Mouse (Mus musculus) MEL (cell line): Measurements from ENCODE around the gene Ankmy2. TPM values are rescaled to one million over a fixed set of nuclear protein-coding genes. Genes with fewer than 3 reads are reported as not detected.

Experiments
- DNase-seq: peaks from one replicate; pipeline ENCODE4 v3.0.0; 2011; ENCODE audit warnings: low read depth, low spot score
- H3K27ac ChIP-seq: 2 replicates; pipeline ENCODE4 v1.5.1; 2012; ENCODE audit warnings: low read depth, mild to moderate bottlenecking, control low read depth, low read length, moderate library complexity; ENCODE audit not compliant: control insufficient read depth
- H3K27me3 ChIP-seq, 2 experiments: fragments of 150-350 bp in 1 of 2; sonication (generic) in 1 of 2; 2 replicates each; pipeline ENCODE4 v1.6.1; 2012; ENCODE audit warnings: low read length in 2 of 2, mild to moderate bottlenecking in 2 of 2, improper control_type of control experiment in 1 of 2, moderate library complexity in 1 of 2; ENCODE audit not compliant: insufficient read depth in 2 of 2, control insufficient read depth in 1 of 2
- H3K36me3 ChIP-seq, 2 experiments: 2 replicates each; pipeline ENCODE4 v1.6.1; 2012 to 2014; ENCODE audit warnings: low read length in 2 of 2, improper control_type of control experiment in 1 of 2, inconsistent platforms in 1 of 2, mild to moderate bottlenecking in 1 of 2; ENCODE audit not compliant: insufficient read depth in 2 of 2, control insufficient read depth in 1 of 2
- H3K4me1 ChIP-seq, 2 experiments: fragments of 150-350 bp in 1 of 2; sonication (generic) in 1 of 2; 2 replicates each; pipeline ENCODE4 v1.6.1; 2012; ENCODE audit warnings: low read length in 2 of 2, improper control_type of control experiment in 1 of 2, mild to moderate bottlenecking in 1 of 2; ENCODE audit not compliant: insufficient read depth in 2 of 2, control insufficient read depth in 1 of 2
- H3K4me3 ChIP-seq, 2 experiments: fragments of 150-350 bp in 1 of 2; sonication (generic) in 1 of 2; 2 replicates each; pipeline ENCODE4 v1.5.1; 2012; ENCODE audit warnings: low read depth in 2 of 2, low read length in 2 of 2, mild to moderate bottlenecking in 2 of 2, moderate library complexity in 2 of 2, control low read depth in 1 of 2, improper control_type of control experiment in 1 of 2; ENCODE audit not compliant: control insufficient read depth in 1 of 2, insufficient read depth in 1 of 2
- H3K79me2 ChIP-seq: 2 replicates; pipeline ENCODE4 v1.6.1; 2012; ENCODE audit warnings: mild to moderate bottlenecking, low read length, moderate library complexity; ENCODE audit not compliant: control insufficient read depth, poor library complexity, insufficient read depth
- H3K9ac ChIP-seq: 2 replicates; pipeline ENCODE4 v1.6.1; 2012; ENCODE audit warnings: low read depth, mild to moderate bottlenecking, control low read depth, low read length, moderate library complexity; ENCODE audit not compliant: control insufficient read depth, poor library complexity, severe bottlenecking
- H3K9me3 ChIP-seq: fragments of 150-350 bp; sonication (generic); replicated peaks from 2 replicates; pipeline ENCODE4 v1.6.1; 2012; ENCODE audit warnings: mild to moderate bottlenecking, low read length, improper control_type of control experiment, moderate library complexity; ENCODE audit not compliant: insufficient read depth
- BHLHE40 ChIP-seq: IDR thresholded peaks from 2 replicates; pipeline ENCODE4 v1.6.1; 2012; ENCODE audit warnings: low read depth, mild to moderate bottlenecking, inconsistent platforms, low read length, improper control_type of control experiment, borderline replicate concordance
- CHD1 ChIP-seq: IDR thresholded peaks from 2 replicates; pipeline ENCODE4 v1.6.1; 2012; ENCODE audit warnings: low read depth, mild to moderate bottlenecking, inconsistent platforms, low read length, improper control_type of control experiment
- CHD2 ChIP-seq: IDR thresholded peaks from 2 replicates; pipeline ENCODE4 v1.6.1; 2011; ENCODE audit warnings: low read length, improper control_type of control experiment
- GABPA ChIP-seq: IDR thresholded peaks from 2 replicates; pipeline ENCODE4 v1.6.1; 2012; ENCODE audit warnings: low read depth, mild to moderate bottlenecking, inconsistent platforms, low read length, improper control_type of control experiment, moderate library complexity
- GATA1 ChIP-seq: IDR thresholded peaks from 2 replicates; pipeline ENCODE4 v1.6.1; 2011; ENCODE audit warnings: low read depth, low read length, improper control_type of control experiment
- JUND ChIP-seq: IDR thresholded peaks from 2 replicates; pipeline ENCODE4 v1.6.1; 2011; ENCODE audit warnings: low read depth, mild to moderate bottlenecking, improper control_type of control experiment, low read length
- KAT2A ChIP-seq: conservative IDR thresholded peaks from 2 replicates; pipeline ENCODE4 v1.6.1; 2012; ENCODE audit warnings: low read depth, low read length, improper control_type of control experiment, inconsistent platforms
- MAFK ChIP-seq: IDR thresholded peaks from 2 replicates; pipeline ENCODE4 v1.6.1; 2011; ENCODE audit warnings: low read depth, mild to moderate bottlenecking, low read length, improper control_type of control experiment, borderline replicate concordance
- MAX ChIP-seq: IDR thresholded peaks from 2 replicates; pipeline ENCODE4 v1.6.1; 2011; ENCODE audit warnings: low read length, improper control_type of control experiment
- MEF2A ChIP-seq: IDR thresholded peaks from 2 replicates; pipeline ENCODE4 v1.6.1; 2014; ENCODE audit warnings: low read depth, mild to moderate bottlenecking, inconsistent platforms, low read length, improper control_type of control experiment; ENCODE audit not compliant: poor library complexity, insufficient replicate concordance, severe bottlenecking; ENCODE audit errors: extremely low read depth
- MXI1 ChIP-seq: IDR thresholded peaks from 2 replicates; pipeline ENCODE4 v1.6.1; 2011; ENCODE audit warnings: mild to moderate bottlenecking, low read depth, low read length, improper control_type of control experiment
- MYB ChIP-seq: IDR thresholded peaks from 2 replicates; pipeline ENCODE4 v1.6.1; 2011; ENCODE audit warnings: mild to moderate bottlenecking, low read depth, low read length, improper control_type of control experiment
- POLR2AphosphoS2 ChIP-seq: IDR thresholded peaks from 2 replicates; pipeline ENCODE4 v1.6.1; 2011; ENCODE audit warnings: low read length, improper control_type of control experiment
- POLR2AphosphoS5 ChIP-seq: IDR thresholded peaks from 2 replicates; pipeline ENCODE4 v1.6.1; 2012; ENCODE audit warnings: low read depth, borderline replicate concordance, mild to moderate bottlenecking, inconsistent platforms, low read length, moderate library complexity, mixed read lengths
- RAD21 ChIP-seq: IDR thresholded peaks from 2 replicates; pipeline ENCODE4 v1.6.1; 2011; ENCODE audit warnings: mild to moderate bottlenecking, low read depth, low read length, improper control_type of control experiment
- SIN3A ChIP-seq: IDR thresholded peaks from 2 replicates; pipeline ENCODE4 v1.6.1; 2012; ENCODE audit warnings: low read length, improper control_type of control experiment, inconsistent platforms
- TAL1 ChIP-seq: IDR thresholded peaks from 2 replicates; pipeline ENCODE4 v1.6.1; 2012; ENCODE audit warnings: mild to moderate bottlenecking, inconsistent platforms, low read length, moderate library complexity, mixed read lengths
- TBP ChIP-seq: IDR thresholded peaks from 2 replicates; pipeline ENCODE4 v1.8.0; 2011; ENCODE audit warnings: low read depth, low read length, improper control_type of control experiment
- UBTF ChIP-seq: IDR thresholded peaks from 2 replicates; pipeline ENCODE4 v1.6.1; 2012; ENCODE audit warnings: low read depth, mild to moderate bottlenecking, inconsistent platforms, low read length, improper control_type of control experiment, moderate library complexity, borderline replicate concordance; ENCODE audit not compliant: insufficient read depth
- USF2 ChIP-seq, 2 experiments: IDR thresholded peaks; 2 replicates each; pipeline ENCODE4 v1.6.1; 2011 to 2012; ENCODE audit warnings: improper control_type of control experiment in 2 of 2, low read length in 2 of 2, borderline replicate concordance in 1 of 2, inconsistent platforms in 1 of 2, low read depth in 1 of 2, mild to moderate bottlenecking in 1 of 2; ENCODE audit not compliant: insufficient read depth in 1 of 2
- ZC3H11A ChIP-seq: IDR thresholded peaks from 2 replicates; pipeline ENCODE4 v1.6.1; 2012; ENCODE audit warnings: low read depth, mild to moderate bottlenecking, inconsistent platforms, low read length, improper control_type of control experiment
- ZMIZ1 ChIP-seq: IDR thresholded peaks from 2 replicates; pipeline ENCODE4 v1.6.1; 2012; ENCODE audit warnings: low read depth, mild to moderate bottlenecking, inconsistent platforms, low read length, improper control_type of control experiment, moderate library complexity
- polyA plus RNA-seq, 2 experiments: library from polyadenylated mRNA; stranded (reverse) in 1 of 2; unstranded in 1 of 2; fragments of >175 nt in 1 of 2; fragments of >200 nt in 1 of 2; gene quantifications; 2 replicates each; pipeline versions ENCODE4 v1.2.1 to v1.2.4; 2012; ENCODE audit warnings: low replicate concordance in 2 of 2, low read depth in 1 of 2; ENCODE audit not compliant: insufficient read length in 2 of 2, insufficient read depth in 1 of 2, missing spikeins in 1 of 2
- total RNA-seq: library from RNA; depleted of rRNA; stranded (reverse); fragments of 300-350 nt; gene quantifications from 2 replicates; pipeline ENCODE4 v1.2.3, GENCODE M21; 2012

Ankmy2 gene
- total and polyA plus RNA-seq, 3 experiments = 14.3 to 15.3 TPM; not detected in 1

GRCm38 (mm10) chr12:36108442-36108841, 48.5 kb upstream of the Ankmy2 start:
- Histone ChIP-seq H3K9ac (no peak overlapping the region), H3K9me3 (no peaks in the 10 kb centered on the region), H3K36me3 (peaks cover 0 to 23% of the 10 kb centered on the region in 2 experiments; a peak in 2 of 4 replicates), H3K4me1 (no peaks in the 10 kb centered on the region), H3K79me2 (no peaks in the 10 kb centered on the region), H3K4me3 (no peak overlapping the region), H3K27me3 (no peaks in the 10 kb centered on the region), H3K27ac (no peak overlapping the region)
- TF ChIP-seq MXI1 (no peak), MAX (no peak), CHD1 (no peak), USF2 (IDR thresholded peaks at IDR 0.05; ENCODE audit: borderline replicate concordance in 1 of 2, insufficient read depth in 1 of 2, low read depth in 1 of 2, low read length in 2 of 2) (no peak), RAD21 (no peak), JUND (no peak), TBP (no peak), MAFK (no peak), MYB (no peak), SIN3A (no peak), ZC3H11A (no peak), ZMIZ1 (no peak), KAT2A (no peak), GABPA (no peak), CHD2 (no peak), UBTF (no peak), POLR2AphosphoS5 (no peak), MEF2A (no peak)
- DNase-seq = no peak

GRCm38 (mm10) chr12:36110457-36110856, 46.5 kb upstream of the Ankmy2 start:
- H3K4me3 ChIP-seq = no peak overlapping the region
- no peak overlapping the region for H3K9ac ChIP-seq
- H3K4me1 ChIP-seq = no peaks in the 10 kb centered on the region
- no peaks in the 10 kb centered on the region for H3K27me3 ChIP-seq
- H3K9me3 ChIP-seq = no peaks in the 10 kb centered on the region
- DNase-seq = no peak
- H3K79me2 ChIP-seq = no peaks in the 10 kb centered on the region
- no peak overlapping the region for H3K27ac ChIP-seq
- peaks cover 0 to 20% of the 10 kb centered on the region in 2 experiments; a peak in 2 of 4 replicates for H3K36me3 ChIP-seq
- TF ChIP-seq BHLHE40 (no peak), TBP (no peak), MEF2A (no peak), GATA1 (no peak), ZC3H11A (no peak), MAX (no peak), POLR2AphosphoS2 (no peak), TAL1 (no peak)
